Mouse (Mus musculus) mouse embryonic stem cell (cell line): Measurements from ENCODE around the gene Vmn1r38.
"Not testable (repeated sequence)": the region's sequence is repeated elsewhere in the genome, so short reads cannot be mapped to it uniquely, and the experiment has no call there.

Experiments
- in situ Hi-C, 2 experiments: fragments of 300-500 bp; cut with MboI; formaldehyde crosslinking; loops; 1 replicate in 1 of 2; 3 replicates in 1 of 2; pipeline ENCODE4 v1.14.3; 2019 to 2020; ENCODE audit warnings: low sequenced_read_pairs in 2 of 2, low pct_unique_long_range_greater_than_20kb in 1 of 2, mixed read lengths in 1 of 2; ENCODE audit not compliant: unreplicated experiment in 1 of 2

Vmn1r38 gene

DNA sequence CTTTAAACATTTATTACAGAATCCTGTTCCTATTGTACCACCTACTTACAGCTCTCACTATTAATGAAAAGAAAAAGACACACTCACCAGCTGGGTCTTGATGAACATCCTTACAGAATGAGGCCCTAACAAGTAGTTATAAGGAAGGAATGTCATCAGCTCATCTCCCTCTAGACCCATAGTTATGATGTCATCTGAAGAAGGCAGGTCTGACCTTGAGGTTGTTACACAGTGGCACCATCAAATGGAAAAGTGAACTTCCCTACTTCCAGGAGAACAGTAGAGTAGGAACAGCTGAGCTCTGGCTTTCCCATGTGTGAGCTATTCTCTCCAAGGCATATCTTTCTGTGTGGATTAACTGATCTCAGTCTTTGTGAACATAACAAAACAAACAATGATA, at the start of gene Vmn1r38:
Gene Vmn1r38, minus strand, starts transcription at position 101 of the 400 bp plus-strand sequence.
- in situ Hi-C loops = not testable (repeated sequence)

DNA sequence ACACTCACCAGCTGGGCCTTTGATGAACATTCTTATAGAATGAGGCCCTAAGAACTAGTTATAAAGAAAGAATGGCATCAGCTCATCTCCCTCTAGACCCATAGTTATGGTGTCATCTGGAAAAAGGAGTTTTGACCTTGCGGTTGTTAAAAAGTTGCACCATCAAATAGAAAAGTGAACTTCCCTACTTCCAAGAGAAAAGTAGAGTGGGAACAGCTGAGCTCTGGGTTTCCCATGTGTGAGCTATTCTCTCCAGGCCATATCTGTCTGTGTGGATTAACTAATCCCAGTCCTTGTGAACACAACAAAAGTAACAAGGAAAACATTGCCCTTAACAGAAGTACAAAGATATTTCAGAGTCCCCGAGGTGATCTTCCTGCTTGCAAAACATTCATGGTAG, 28.1 kb upstream of the Vmn1r38 start, which contains the start of gene Vmn1r39:
Gene Vmn1r39, minus strand, starts transcription at position 101 of the 400 bp plus-strand sequence.
- in situ Hi-C loops = no loop called here

DNA sequence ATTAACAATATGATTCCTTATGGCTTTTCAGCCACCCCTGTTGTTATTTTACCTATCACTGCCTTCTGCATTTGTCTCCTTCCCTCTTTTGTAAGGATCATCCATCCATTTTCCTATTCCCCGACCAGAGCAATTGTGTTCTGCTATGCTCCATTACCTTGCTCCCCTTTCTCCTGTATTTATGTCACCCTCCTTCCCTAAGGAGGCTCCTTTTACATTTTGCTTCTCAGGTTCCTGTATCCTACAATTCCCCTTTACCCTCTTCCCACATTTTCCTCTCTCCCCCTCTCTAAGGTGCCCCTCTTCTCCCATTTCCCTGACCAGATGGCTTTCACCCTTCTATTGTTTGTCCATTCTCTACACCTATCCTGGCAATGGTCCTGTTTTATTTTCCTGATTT, 23.9 kb upstream of the Vmn1r38 start:
- in situ Hi-C loops = no loop called here

- in situ Hi-C loops = no loop called here
Measured at GRCm38 (mm10) chr6:66805713-66806112, 23.3 kb upstream of the Vmn1r38 start.

DNA sequence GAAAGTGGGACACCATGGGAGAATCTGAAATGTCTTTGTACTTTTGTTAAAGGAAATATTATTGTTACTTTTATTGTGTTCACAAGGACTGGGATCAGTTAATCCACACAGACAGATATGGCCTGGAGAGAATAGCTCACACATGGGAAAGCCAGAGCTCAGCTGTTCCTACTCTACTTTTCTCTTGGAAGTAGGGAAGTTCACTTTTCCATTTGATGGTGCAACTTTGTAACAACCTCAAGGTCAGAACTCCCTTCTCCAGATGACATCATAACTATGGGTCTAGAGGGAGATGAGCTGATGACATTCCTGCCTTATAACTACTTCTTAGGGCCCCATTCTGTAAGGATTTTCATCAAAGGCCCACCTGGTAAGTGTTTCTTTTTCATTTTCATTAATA, 53.3 kb downstream of the Vmn1r38 start, which contains the start of gene Vmn1r37:
Gene Vmn1r37, plus strand, starts transcription at position 301 of the 400 bp plus-strand sequence.
- in situ Hi-C loops = not testable (repeated sequence)
